Mouse (Mus musculus) G1E (cell line): ENCODE measurements around the gene Arhgap24. TPM values are rescaled to one million over a fixed set of nuclear protein-coding genes. Genes with fewer than 3 reads are reported as not detected.

Experiments
- ATAC-seq: 2 replicates; pipeline ENCODE4 v1.8.0; 2016; ENCODE audit warnings: mild to moderate bottlenecking; ENCODE audit not compliant: insufficient number of reproducible peaks, poor library complexity, low FRiP score, severe bottlenecking; ENCODE audit errors: extremely low read depth
- DNase-seq: peaks from one replicate; pipeline ENCODE4 v3.0.0; 2012; ENCODE audit warnings: low spot score
- H3K27me3 ChIP-seq: 2 replicates; pipeline ENCODE4 v1.6.1; 2012; ENCODE audit warnings: mild to moderate bottlenecking, low read length, inconsistent platforms; ENCODE audit not compliant: insufficient read depth
- H3K36me3 ChIP-seq: replicated peaks from 2 replicates; pipeline ENCODE3; 2012; ENCODE audit warnings: mild to moderate bottlenecking, inconsistent platforms
- H3K4me1 ChIP-seq: 2 replicates; pipeline ENCODE4 v1.6.1; 2012; ENCODE audit warnings: low read depth, low read length, inconsistent platforms, mixed read lengths; ENCODE audit not compliant: insufficient read depth
- H3K4me3 ChIP-seq: 2 replicates; pipeline ENCODE4 v1.5.1; 2012; ENCODE audit warnings: low read depth, mild to moderate bottlenecking, inconsistent platforms, low read length, moderate library complexity, mixed read lengths
- H3K9me3 ChIP-seq: replicated peaks from 2 replicates; pipeline ENCODE4 v1.6.1; 2012; ENCODE audit warnings: inconsistent platforms
- CTCF ChIP-seq: IDR thresholded peaks from 2 replicates; pipeline ENCODE4 v1.5.1; 2012; ENCODE audit warnings: low read depth, low read length, inconsistent platforms, mixed read lengths
- GATA1 ChIP-seq: IDR thresholded peaks from 2 replicates; pipeline ENCODE4 v1.6.1; 2012; ENCODE audit warnings: borderline replicate concordance, low read length, inconsistent platforms, mixed read lengths
- GATA2 ChIP-seq: IDR thresholded peaks from 2 replicates; pipeline ENCODE4 v1.6.1; 2012; ENCODE audit warnings: low read depth, low read length, inconsistent platforms, borderline replicate concordance
- POLR2AphosphoS5 ChIP-seq: IDR thresholded peaks from 2 replicates; pipeline ENCODE4 v1.6.1; 2012; ENCODE audit warnings: low read depth, low read length, inconsistent platforms; ENCODE audit not compliant: insufficient replicate concordance
- TAL1 ChIP-seq: conservative IDR thresholded peaks from 2 replicates; pipeline ENCODE4 v1.6.1; 2012; ENCODE audit warnings: low read depth, low read length, inconsistent platforms, mixed read lengths
- polyA plus RNA-seq: library from polyadenylated mRNA; stranded (reverse); fragments of >175 nt; gene quantifications from 2 replicates; pipeline ENCODE4 v1.2.3, GENCODE M21; 2012
- total RNA-seq, 2 experiments: library from RNA; stranded (forward) in 1 of 2; stranded (reverse) in 1 of 2; fragments of 200-1000 nt in 1 of 2; fragments of >200 nt in 1 of 2; fragmentation: Nextera tagmentation in 1 of 2; gene quantifications; 2 replicates each; pipeline ENCODE4 v1.2.3; 2014 to 2017

Gene Arhgap24
- total and polyA plus RNA-seq, 3 experiments = 0.22 TPM; not detected in 2

DNA sequence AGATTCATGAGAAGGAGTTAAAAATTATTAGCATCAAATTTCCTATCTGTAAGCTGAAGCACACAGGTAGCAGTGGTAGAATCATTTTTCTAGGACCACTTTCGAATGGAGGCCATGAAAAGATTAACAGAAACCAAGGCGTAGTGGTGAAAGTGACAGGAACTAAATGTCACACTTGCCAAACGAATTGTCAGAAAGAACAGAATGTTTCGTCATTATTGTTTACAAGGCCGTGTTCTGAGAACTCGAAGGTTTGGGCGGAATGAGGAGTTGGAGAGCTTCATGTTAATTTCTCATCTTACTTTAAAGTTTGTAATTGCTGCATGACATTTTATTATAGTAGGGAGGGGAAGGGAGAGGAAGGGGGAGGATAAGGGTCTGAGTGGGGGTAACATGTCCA, 162.2 kb downstream of the Arhgap24 start:
- TF ChIP-seq CTCF (no peak), GATA1 (no peak), GATA2 (no peak), TAL1 (no peak), POLR2AphosphoS5 (no peak)
- no peaks in the 10 kb centered on the region for H3K4me1 ChIP-seq
- ATAC-seq = no peak

DNA sequence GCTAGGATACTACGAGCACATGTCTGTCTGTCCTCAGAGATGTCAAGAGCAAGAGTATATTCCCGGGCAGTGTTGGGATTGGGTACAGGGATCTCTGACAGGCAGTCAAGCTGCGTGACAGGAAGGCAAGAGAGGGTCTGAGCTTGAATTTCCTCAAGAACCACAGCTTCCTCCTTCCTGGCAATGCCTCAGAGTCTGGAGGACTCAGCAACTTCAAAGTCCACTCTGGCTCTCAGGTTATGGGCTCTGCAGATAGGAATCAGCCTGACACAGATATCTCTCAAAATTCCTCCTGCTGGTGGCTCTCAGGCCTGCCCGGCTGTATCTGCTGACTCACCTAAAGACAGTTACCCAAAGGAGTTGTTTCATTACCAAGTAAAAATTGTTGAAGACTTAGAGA, 162.6 kb downstream of the Arhgap24 start:
- H3K4me1 ChIP-seq = no peaks in the 10 kb centered on the region
- no peak overlapping the region for H3K4me3 ChIP-seq
- ATAC-seq (no peak), DNase-seq (no peak)
- TF ChIP-seq POLR2AphosphoS5 = no peak
- no peak for TF ChIP-seq TAL1
- no peak for TF ChIP-seq CTCF
- TF ChIP-seq GATA1 = no peak
- TF ChIP-seq GATA2 = no peak
- peaks cover 13% of the 10 kb centered on the region for H3K9me3 ChIP-seq
- H3K36me3 ChIP-seq = no peaks in the 10 kb centered on the region
- H3K27me3 ChIP-seq = no peaks in the 10 kb centered on the region

More for the DNA sequence above, 162.2 kb downstream of the Arhgap24 start:
- Histone ChIP-seq H3K36me3 (no peaks in the 10 kb centered on the region), H3K9me3 (peaks cover 13% of the 10 kb centered on the region), H3K4me3 (no peak overlapping the region), H3K27me3 (no peaks in the 10 kb centered on the region)
- DNase-seq = no peak

DNA sequence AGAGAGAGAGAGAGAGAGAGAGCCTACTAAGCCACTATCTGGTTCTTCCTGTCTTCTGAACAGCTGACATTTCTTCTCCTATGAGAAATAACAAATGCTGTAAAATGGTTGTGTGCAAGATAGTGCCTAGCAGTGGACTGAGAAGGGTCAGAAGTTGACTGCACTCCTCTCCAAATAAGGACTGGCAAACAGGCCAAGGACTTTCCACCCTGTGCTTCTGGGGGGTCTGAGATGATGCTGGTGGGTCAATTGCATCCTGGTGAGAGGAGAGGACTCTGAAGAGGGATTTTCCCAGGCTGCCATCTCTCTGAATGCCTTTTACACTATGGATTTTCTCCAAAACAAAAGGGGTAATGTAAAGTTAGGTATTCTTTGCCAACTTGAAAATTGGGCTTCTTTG, 177.9 kb downstream of the Arhgap24 start:
- no peaks in the 10 kb centered on the region for H3K27me3 ChIP-seq
- DNase-seq (no peak), ATAC-seq (no peak)
- TF ChIP-seq CTCF (no peak), TAL1 (no peak), GATA1 (no peak), POLR2AphosphoS5 (no peak), GATA2 (no peak)
- H3K4me1 ChIP-seq = no peaks in the 10 kb centered on the region
- peaks cover 7% of the 10 kb centered on the region for H3K9me3 ChIP-seq
- H3K4me3 ChIP-seq = no peak overlapping the region
- no peaks in the 10 kb centered on the region for H3K36me3 ChIP-seq

DNA sequence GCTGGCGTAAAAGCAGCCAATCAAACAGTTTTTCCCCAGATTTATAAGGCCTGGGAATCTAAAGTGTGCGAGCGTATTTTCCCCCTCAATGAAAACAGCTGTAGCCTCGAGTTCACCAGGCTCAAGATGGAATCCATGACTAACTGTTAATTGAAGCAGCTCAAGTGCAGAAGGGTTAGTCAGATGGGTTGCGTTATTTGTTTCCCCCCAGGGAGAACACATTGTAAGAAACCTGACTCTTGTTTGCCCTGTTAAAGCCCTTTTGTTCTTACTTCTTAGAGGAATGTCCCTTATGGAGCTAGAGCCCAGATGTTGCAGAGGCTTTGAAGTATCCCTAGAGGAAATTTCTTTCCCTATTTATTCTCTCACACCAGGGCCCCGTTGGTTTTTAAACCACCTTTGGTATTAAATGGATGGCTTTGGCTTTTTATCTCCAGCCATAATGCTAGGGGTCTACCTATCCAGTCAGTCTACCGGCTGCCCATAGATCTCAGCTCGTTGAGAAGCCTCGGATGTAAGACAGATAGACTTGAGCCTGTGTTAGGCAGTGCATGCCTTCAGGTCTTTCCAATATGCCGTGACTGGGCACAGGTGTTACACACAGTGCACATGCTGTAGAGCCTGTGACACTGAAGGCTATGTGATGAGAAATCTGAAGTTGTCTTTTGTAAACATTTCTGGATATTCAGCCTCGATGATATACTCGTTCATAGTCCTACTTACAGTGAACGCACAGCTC, 184.0 kb downstream of the Arhgap24 start:
- DNase-seq = no peak
- Histone ChIP-seq H3K27me3 (no peaks in the 10 kb centered on the region), H3K36me3 (no peaks in the 10 kb centered on the region)

DNA sequence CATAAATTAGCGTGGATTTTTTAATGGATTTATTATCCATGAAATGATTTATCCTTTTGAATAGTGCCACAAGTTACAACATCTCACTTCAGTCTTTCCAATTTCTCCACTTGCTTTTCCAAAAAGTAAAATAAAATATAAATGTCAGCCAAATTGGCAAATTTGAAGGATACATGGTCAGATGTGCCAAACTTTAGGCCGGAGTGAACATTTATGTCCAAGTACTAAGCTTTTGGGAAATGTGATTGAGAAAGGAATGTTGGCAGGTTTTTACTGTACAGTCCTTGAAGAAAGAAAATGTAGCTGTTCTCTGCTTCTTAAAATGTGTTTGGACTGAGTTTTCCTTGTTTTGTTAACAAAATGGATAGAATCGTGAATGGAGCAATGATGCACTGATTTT, 185.7 kb downstream of the Arhgap24 start:
- peaks cover 15% of the 10 kb centered on the region for H3K9me3 ChIP-seq
- ATAC-seq = no peak
- TF ChIP-seq CTCF (no peak), GATA1 (no peak), POLR2AphosphoS5 (no peak)
- DNase-seq = no peak
- no peaks in the 10 kb centered on the region for H3K4me1 ChIP-seq
- H3K4me3 ChIP-seq = no peak overlapping the region
- no peaks in the 10 kb centered on the region for H3K27me3 ChIP-seq
- H3K36me3 ChIP-seq = no peaks in the 10 kb centered on the region

More for the DNA sequence above, 184.0 kb downstream of the Arhgap24 start:
- Histone ChIP-seq H3K4me1 (no peaks in the 10 kb centered on the region), H3K4me3 (no peak overlapping the region), H3K9me3 (peaks cover 13% of the 10 kb centered on the region)
- ATAC-seq = no peak
- no peak for TF ChIP-seq GATA2
- TF ChIP-seq CTCF = no peak
- no peak for TF ChIP-seq GATA1

DNA sequence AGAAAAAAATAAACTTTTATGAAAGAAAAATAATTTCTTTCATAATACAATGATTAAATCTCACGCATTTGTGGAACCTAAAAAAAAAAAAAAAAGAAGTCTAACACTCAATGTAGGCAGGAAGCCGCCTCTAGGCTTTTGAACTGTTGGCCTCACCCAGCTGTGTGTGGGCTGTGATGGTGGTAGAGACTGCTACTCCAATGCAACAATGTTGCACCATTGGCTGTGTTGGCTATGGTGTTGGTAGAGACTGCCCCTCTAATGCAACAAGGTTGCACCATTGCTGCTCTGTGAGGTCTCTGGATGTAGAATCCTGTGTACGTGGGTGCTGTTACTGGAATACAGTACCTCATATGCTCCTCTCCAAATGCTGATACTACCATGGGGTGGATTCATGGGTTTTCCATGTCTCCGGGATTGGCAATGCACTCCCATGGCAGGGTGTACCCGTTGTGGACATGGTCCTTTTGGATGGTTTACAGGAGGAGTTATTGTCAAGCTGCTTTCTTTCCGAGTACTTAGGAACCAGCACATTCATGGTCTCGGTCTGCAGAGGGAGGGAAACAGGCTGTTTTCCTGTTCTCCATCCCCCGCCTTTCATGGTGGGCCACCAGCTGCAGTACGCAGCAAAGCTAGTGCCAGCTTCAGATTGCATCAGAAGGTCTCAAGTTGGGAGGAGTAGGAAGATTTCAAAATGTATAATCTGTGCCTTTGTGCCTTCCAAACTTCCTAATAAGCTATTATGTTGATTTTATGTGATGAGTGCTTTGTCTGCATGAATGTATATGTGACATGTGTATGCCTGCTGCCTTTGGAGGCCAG, 186.8 kb downstream of the Arhgap24 start:
- no peaks in the 10 kb centered on the region for H3K36me3 ChIP-seq
- ATAC-seq = no peak

More for the DNA sequence above, 186.8 kb downstream of the Arhgap24 start:
- Histone ChIP-seq H3K9me3 (peaks cover 21% of the 10 kb centered on the region), H3K4me1 (no peaks in the 10 kb centered on the region), H3K4me3 (no peak overlapping the region), H3K27me3 (no peaks in the 10 kb centered on the region)
- no peak for DNase-seq
- TF ChIP-seq CTCF (no peak), GATA2 (no peak), GATA1 (no peak), TAL1 (no peak), POLR2AphosphoS5 (no peak)
